Mouse (Mus musculus) monocyte, adult 5-6 weeks (primary cell): ENCODE results near the gene Rab33b. TPM values are rescaled to one million over a fixed set of nuclear protein-coding genes. Genes with fewer than 3 reads are reported as not detected.
A peak's percentile ranks its signal among the peaks of the same experiment; 100 is the strongest.
"Not testable (repeated sequence)": the region's sequence is repeated elsewhere in the genome, so short reads cannot be mapped to it uniquely, and the experiment has no call there.

Experiments
- ATAC-seq: fragments of 153-309, 156-312 bp; replicated peaks from 2 replicates; pipeline ENCODE4 v1.8.0; 2017; ENCODE audit warnings: mild to moderate bottlenecking; ENCODE audit not compliant: low TSS enrichment, insufficient number of reproducible peaks, severe bottlenecking, poor library complexity, low FRiP score
- total RNA-seq: library from RNA; stranded (forward); fragments of 200-1000, 200-491, 200-594 nt; gene quantifications from 3 replicates; pipeline ENCODE4 v1.2.3, GENCODE M21; 2017

The Rab33b gene
- total RNA-seq, result 34.2 to 41.6 TPM (median 36.8 TPM) in 3 replicates

- peak; percentile 85 for ATAC-seq
Observed at GRCm38 (mm10) chr3:51483741-51484359, at the start of gene Rab33b. TSS of gene Rab33b (plus strand) at chr3:51483920.

- not testable (repeated sequence) for ATAC-seq
Observed at GRCm38 (mm10) chr3:51434364-51434763, 49.4 kb upstream of the Rab33b start.

- ATAC-seq, result no peak
Observed at GRCm38 (mm10) chr3:51434871-51435595, 48.7 kb upstream of the Rab33b start.

GRCm38 (mm10) chr3:51468530-51468929, 15.2 kb upstream of the Rab33b start:
- no peak for ATAC-seq

GRCm38 (mm10) chr3:51475706-51476105, 8.0 kb upstream of the Rab33b start:
- no peak for ATAC-seq

GRCm38 (mm10) chr3:51479893-51480292, 3.8 kb upstream of the Rab33b start:
- ATAC-seq, result no peak

- ATAC-seq, result no peak; the same call in 1 of the 2 replicates
Observed at GRCm38 (mm10) chr3:51481059-51481458, 2.7 kb upstream of the Rab33b start.

GRCm38 (mm10) chr3:51481881-51482280, 1.8 kb upstream of the Rab33b start:
- ATAC-seq, result no peak

GRCm38 (mm10) chr3:51482781-51483180, 939 bp upstream of the Rab33b start:
- ATAC-seq, result no peak

GRCm38 (mm10) chr3:51484370-51484769, 650 bp downstream of the Rab33b start:
- ATAC-seq, result no peak

GRCm38 (mm10) chr3:51485347-51485746, 1.6 kb downstream of the Rab33b start:
- ATAC-seq, result no peak

GRCm38 (mm10) chr3:51486491-51487195, 2.9 kb downstream of the Rab33b start:
- ATAC-seq, result no peak

GRCm38 (mm10) chr3:51490088-51490753, 6.5 kb downstream of the Rab33b start:
- no peak for ATAC-seq

- ATAC-seq, result no peak
Observed at GRCm38 (mm10) chr3:51493272-51493838, 9.6 kb downstream of the Rab33b start.

GRCm38 (mm10) chr3:51494466-51494865, 10.7 kb downstream of the Rab33b start:
- ATAC-seq, result no peak

- ATAC-seq, result no peak
Observed at GRCm38 (mm10) chr3:51495646-51496045, 11.9 kb downstream of the Rab33b start.

- ATAC-seq, result no peak
Observed at GRCm38 (mm10) chr3:51497978-51498377, 14.3 kb downstream of the Rab33b start.

GRCm38 (mm10) chr3:51498659-51499058, 14.9 kb downstream of the Rab33b start:
- no peak for ATAC-seq

GRCm38 (mm10) chr3:51499876-51500275, 16.2 kb downstream of the Rab33b start:
- ATAC-seq, result no peak
